Mouse (Mus musculus) liver, adult 2 months (tissue): ENCODE measurements at regions not wholly inside any gene's neighbourhood (a gene's known extent, or its start where the extent isn't known, plus 50 kb on each side); places are given as distances from the start of the nearest gene placed in this dataset.

Experiments
- DNase-seq: peaks from one replicate; pipeline ENCODE4 v3.0.0-alpha.2; 2011; ENCODE audit warnings: low read depth, low spot score; ENCODE audit errors: extremely low read depth
- H3K27ac ChIP-seq: fragments of 200-500 bp; replicated peaks from 2 replicates; pipeline ENCODE4 v1.5.1; 2012; ENCODE audit warnings: low read depth, mild to moderate bottlenecking, control low read depth, inconsistent platforms, low read length; ENCODE audit not compliant: insufficient read depth
- H3K27me3 ChIP-seq: fragments of 200-500 bp; 2 replicates; pipeline ENCODE4 v1.6.1; 2012; ENCODE audit warnings: mild to moderate bottlenecking, moderate library complexity, low read length, inconsistent platforms; ENCODE audit not compliant: control insufficient read depth, insufficient read depth
- H3K36me3 ChIP-seq: fragments of 200-500 bp; 2 replicates; pipeline ENCODE4 v1.6.1; 2012; ENCODE audit warnings: low read length, inconsistent platforms; ENCODE audit not compliant: control insufficient read depth, insufficient read depth
- H3K4me1 ChIP-seq: fragments of 200-500 bp; 2 replicates; pipeline ENCODE4 v1.6.1; 2011; ENCODE audit warnings: low read length; ENCODE audit not compliant: control insufficient read depth, insufficient read depth
- H3K4me3 ChIP-seq: fragments of 200-500 bp; 2 replicates; pipeline ENCODE4 v1.5.1; 2011; ENCODE audit warnings: low read depth, mild to moderate bottlenecking, control low read depth, low read length, moderate library complexity; ENCODE audit not compliant: insufficient read depth
- H3K79me2 ChIP-seq: fragments of 200-500 bp; 2 replicates; pipeline ENCODE4 v1.6.1; 2012; ENCODE audit warnings: inconsistent platforms, mild to moderate bottlenecking, low read length, moderate library complexity; ENCODE audit not compliant: control insufficient read depth, insufficient read depth
- H3K9ac ChIP-seq: fragments of 200-500 bp; 2 replicates; pipeline ENCODE4 v1.6.1; 2012; ENCODE audit warnings: low read depth, mild to moderate bottlenecking, control low read depth, inconsistent platforms, low read length
- CTCF ChIP-seq: fragments of 200-500 bp; IDR thresholded peaks from 2 replicates; pipeline ENCODE4 v1.5.1; 2011; ENCODE audit warnings: low read depth, low read length, control low read depth
- POLR2A ChIP-seq: fragments of 200-500 bp; IDR thresholded peaks from 2 replicates; pipeline ENCODE4 v1.6.1; 2011; ENCODE audit warnings: low read length, control low read depth; ENCODE audit not compliant: insufficient read depth; ENCODE audit errors: extremely low read depth
- WGBS: fragments of 180-500 bp; shearing (Covaris S2); methylation state at CpG from one replicate; pipeline ENCODE4 v1.1.7; 2018; 5-methylcytosine and 5-hydroxymethylcytosine counted together

- H3K36me3 ChIP-seq, result no peaks in the 10 kb centered on the region
- no peak overlapping the region for H3K4me3 ChIP-seq
- TF ChIP-seq CTCF (no peak), POLR2A (no peak)
- 88% methylated on average over 5 of the region's 5 CpGs for WGBS
- no peak for DNase-seq
- no peaks in the 10 kb centered on the region for H3K79me2 ChIP-seq
- no peaks in the 10 kb centered on the region for H3K27me3 ChIP-seq
- no peak overlapping the region for H3K27ac ChIP-seq
- H3K9ac ChIP-seq, result no peak overlapping the region
- peaks cover 13% of the 10 kb centered on the region for H3K4me1 ChIP-seq
Measured at GRCm38 (mm10) chr13:34469568-34469967, 124.6 kb upstream of the Slc22a23 start.

DNA sequence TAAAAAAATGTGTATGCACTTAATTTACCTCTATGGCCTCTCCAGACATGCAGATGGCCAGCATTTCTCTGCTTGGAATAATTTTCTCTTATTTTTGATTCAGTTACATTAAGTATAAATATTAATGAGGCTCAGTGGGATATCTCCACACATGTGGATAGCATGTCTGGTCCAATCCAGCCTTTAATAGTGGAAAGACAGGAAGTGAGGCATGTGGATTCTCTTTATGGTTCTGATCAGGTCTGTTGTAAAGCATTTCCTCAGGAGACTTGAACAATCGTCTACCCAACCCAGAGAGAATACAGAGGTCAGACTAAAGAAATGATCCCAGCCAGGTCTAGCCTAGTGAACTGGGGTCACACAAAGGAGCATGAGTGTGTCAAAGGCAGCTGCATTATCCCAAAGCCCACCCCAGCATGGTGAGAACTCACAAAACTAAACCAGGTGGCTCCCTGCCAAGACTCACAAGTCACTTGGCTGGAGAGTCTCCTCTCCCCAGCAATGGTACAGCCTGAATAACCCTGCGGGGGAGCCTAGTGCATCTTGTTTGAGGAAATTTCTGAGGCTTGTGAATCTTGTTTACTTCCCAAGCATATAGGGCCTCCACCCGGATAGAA lies 123.3 kb upstream of the Slc22a23 start:
- H3K27me3 ChIP-seq, result no peaks in the 10 kb centered on the region
- H3K4me1 ChIP-seq, result peaks cover 22% of the 10 kb centered on the region
- no peak overlapping the region for H3K9ac ChIP-seq
- TF ChIP-seq CTCF (no peak), POLR2A (no peak)
- H3K4me3 ChIP-seq, result no peak overlapping the region
- no peak overlapping the region for H3K27ac ChIP-seq
- no peaks in the 10 kb centered on the region for H3K36me3 ChIP-seq
- H3K79me2 ChIP-seq, result no peaks in the 10 kb centered on the region
- DNase-seq, result no peak
- 77% methylated on average over 3 of the region's 3 CpGs for WGBS

DNA sequence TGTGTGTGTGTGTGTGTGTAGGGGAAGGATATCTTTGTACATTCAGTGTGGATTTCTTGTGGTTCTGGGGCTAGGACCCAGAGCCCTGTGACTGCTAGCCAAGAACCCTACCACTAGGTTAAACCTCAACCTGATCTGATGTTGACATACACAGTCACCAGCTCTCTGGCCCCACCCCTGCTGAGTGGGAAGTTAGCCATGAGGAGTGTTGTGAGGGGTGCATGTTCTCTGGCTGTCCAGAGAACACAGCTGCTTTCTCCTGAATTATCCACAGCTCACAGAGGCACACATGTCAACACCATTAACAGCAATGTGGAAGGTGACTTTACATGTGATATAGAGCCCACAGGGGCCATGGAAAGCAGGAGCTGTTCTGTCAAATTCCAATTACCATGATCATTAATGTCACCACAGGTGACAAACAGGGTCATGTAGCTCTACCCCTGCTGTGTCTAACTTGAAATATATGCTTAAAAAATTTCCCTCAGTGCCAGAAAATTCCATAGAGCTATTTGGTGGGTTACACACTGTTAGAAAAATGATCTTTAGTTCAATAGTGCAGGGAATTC lies 121.0 kb upstream of the Slc22a23 start:
- Histone ChIP-seq H3K36me3 (no peaks in the 10 kb centered on the region), H3K27me3 (no peaks in the 10 kb centered on the region), H3K79me2 (no peaks in the 10 kb centered on the region), H3K27ac (peak overlapping the region; percentile 97), H3K9ac (peak overlapping the region; percentile 72), H3K4me1 (peaks cover 38% of the 10 kb centered on the region), H3K4me3 (no peak overlapping the region)
- TF ChIP-seq CTCF (no peak), POLR2A (no peak)
- peak; percentile 94 for DNase-seq

DNA sequence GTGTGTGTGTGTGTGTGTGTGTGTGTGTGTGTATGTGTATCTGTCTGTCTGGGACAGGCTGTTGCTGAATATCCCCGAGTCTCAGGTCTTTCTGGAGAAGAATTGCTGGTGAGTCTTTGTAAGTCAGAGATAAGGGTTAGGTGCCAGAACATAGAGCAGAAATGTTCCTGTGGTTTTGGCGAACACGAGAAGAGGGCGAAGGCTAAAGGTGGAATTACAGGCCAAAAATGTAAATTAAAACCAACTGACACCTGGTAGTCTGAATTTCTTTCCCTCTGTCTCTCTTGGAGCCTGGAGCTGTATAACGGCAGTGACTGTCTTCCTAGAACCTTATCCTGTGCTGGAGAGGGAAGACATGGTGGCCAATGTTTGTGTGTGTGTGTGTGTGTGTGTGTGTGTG lies 120.5 kb upstream of the Slc22a23 start:
- no peak for TF ChIP-seq POLR2A
- TF ChIP-seq CTCF, result no peak
- Histone ChIP-seq H3K79me2 (no peaks in the 10 kb centered on the region), H3K27ac (peak overlapping the region; percentile 97), H3K4me3 (no peak overlapping the region), H3K27me3 (no peaks in the 10 kb centered on the region), H3K36me3 (no peaks in the 10 kb centered on the region), H3K9ac (peak overlapping the region; percentile 72), H3K4me1 (peaks cover 40% of the 10 kb centered on the region)
- DNase-seq, result peak; percentile 78
- WGBS, result 32% methylated on average over 5 of the region's 5 CpGs

DNA sequence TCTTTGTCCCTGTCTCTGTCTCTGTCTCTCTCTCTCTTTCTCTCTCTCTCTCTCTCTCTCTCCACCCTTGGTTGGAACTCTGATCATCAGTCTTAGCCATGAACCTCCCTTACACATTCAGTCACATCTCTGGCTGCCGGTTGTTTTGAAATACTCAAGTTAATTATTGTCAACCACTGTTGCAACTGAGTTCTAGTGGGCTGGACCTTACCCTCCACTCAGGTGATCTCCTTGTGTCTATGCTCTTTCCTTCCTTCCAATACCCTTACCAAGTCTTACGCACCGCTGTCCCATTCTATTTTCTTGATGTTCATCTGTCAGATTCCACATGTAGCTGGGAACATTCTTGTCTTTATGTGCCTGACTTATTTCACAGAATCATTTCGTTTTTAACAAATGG lies 119.2 kb upstream of the Slc22a23 start:
- DNase-seq, result peak; percentile 99
- Histone ChIP-seq H3K79me2 (no peaks in the 10 kb centered on the region), H3K4me3 (no peak overlapping the region), H3K27me3 (no peaks in the 10 kb centered on the region), H3K9ac (peak overlapping the region; percentile 40; the same call in 1 of the 2 replicates), H3K36me3 (no peaks in the 10 kb centered on the region), H3K4me1 (peaks cover 40% of the 10 kb centered on the region), H3K27ac (peak overlapping the region; percentile 98)
- TF ChIP-seq POLR2A, result no peak
- TF ChIP-seq CTCF, result no peak
- WGBS, result 22% methylated on average over 4 of the region's 4 CpGs

- H3K9ac ChIP-seq, result peak overlapping the region; percentile 30
- no peak overlapping the region for H3K4me3 ChIP-seq
- no peaks in the 10 kb centered on the region for H3K36me3 ChIP-seq
- peak; percentile 100 for DNase-seq
- TF ChIP-seq CTCF (no peak), POLR2A (no peak)
- 4% methylated on average over 2 of the region's 2 CpGs for WGBS
- H3K4me1 ChIP-seq, result peaks cover 40% of the 10 kb centered on the region
- no peaks in the 10 kb centered on the region for H3K27me3 ChIP-seq
- peak overlapping the region; percentile 88 for H3K27ac ChIP-seq
- H3K79me2 ChIP-seq, result no peaks in the 10 kb centered on the region
Measured at GRCm38 (mm10) chr13:34462808-34463511, 118.0 kb upstream of the Slc22a23 start.
